Mouse (Mus musculus) intestine, postnatal 0 days (tissue): ENCODE results near the gene Nrxn3. TPM values are rescaled to one million over a fixed set of nuclear protein-coding genes. Genes with fewer than 3 reads are reported as not detected.

Experiments
- ATAC-seq: fragments of 200-750 bp; cut with Nextera tagmentation; 2 replicates; pipeline ENCODE4 v1.8.0; 2017; ENCODE audit warnings: mild to moderate bottlenecking, moderate TSS enrichment, moderate library complexity
- H3K27ac ChIP-seq: fragments of 300-500 bp; sonication (generic); 2 replicates; pipeline ENCODE4 v1.5.1; 2014; ENCODE audit warnings: mild to moderate bottlenecking, low read depth, low read length, moderate library complexity
- H3K27me3 ChIP-seq: fragments of 300-500 bp; sonication (generic); replicated peaks from 2 replicates; pipeline ENCODE4 v1.6.1; 2014; ENCODE audit warnings: low read length, mixed read lengths; ENCODE audit not compliant: control insufficient read depth, insufficient read depth
- H3K36me3 ChIP-seq: fragments of 300-500 bp; sonication (generic); 2 replicates; pipeline ENCODE4 v1.6.1; 2014; ENCODE audit warnings: mild to moderate bottlenecking, moderate library complexity; ENCODE audit not compliant: control insufficient read depth, insufficient read depth
- H3K4me1 ChIP-seq: fragments of 300-500 bp; sonication (generic); replicated peaks from 2 replicates; pipeline ENCODE4 v1.6.1; 2014; ENCODE audit warnings: antibody characterized with exemption, low read length, mixed read lengths; ENCODE audit not compliant: control insufficient read depth, insufficient read depth
- H3K4me2 ChIP-seq: fragments of 300-500 bp; sonication (generic); replicated peaks from 2 replicates; pipeline ENCODE4 v1.6.1; 2014; ENCODE audit warnings: low read depth, mild to moderate bottlenecking, moderate library complexity
- H3K4me3 ChIP-seq: fragments of 300-500 bp; sonication (generic); 2 replicates; pipeline ENCODE4 v1.5.1; 2014; ENCODE audit warnings: low read depth, low read length
- H3K9ac ChIP-seq: fragments of 300-500 bp; sonication (generic); 2 replicates; pipeline ENCODE4 v1.6.1; 2014; ENCODE audit warnings: mild to moderate bottlenecking, low read depth, low read length
- H3K9me3 ChIP-seq: fragments of 300-500 bp; sonication (generic); 2 replicates; pipeline ENCODE4 v1.6.1; 2016; ENCODE audit warnings: mixed run types; ENCODE audit not compliant: control insufficient read depth
- CTCF ChIP-seq: sonication (generic); IDR thresholded peaks from 2 replicates; pipeline ENCODE4 v1.5.1; 2016; ENCODE audit warnings: low read depth, mild to moderate bottlenecking, control low read depth, antibody characterized with exemption, moderate library complexity
- WGBS: fragments of 180-500 bp; shearing (Covaris S2); extraction: QIAGEN DNeasy Blood & Tissue Kit; methylation state at CpG from one replicate; pipeline ENCODE4 v1.1.7; 2014; 5-methylcytosine and 5-hydroxymethylcytosine counted together
- polyA plus RNA-seq: library from polyadenylated mRNA; unstranded; fragments of >200 nt; fragmentation: Nextera tagmentation; extraction: Ambion mirVana; gene quantifications from 2 replicates; pipeline ENCODE4 v1.2.1, GENCODE M21; 2015

Nrxn3 gene
- polyA plus RNA-seq, 1 experiment from 2014 or later: 0.47 TPM

- no peaks in the 10 kb centered on the region for H3K36me3 ChIP-seq
- no peak overlapping the region for H3K4me2 ChIP-seq
- H3K4me3 ChIP-seq: no peak overlapping the region
- H3K9me3 ChIP-seq: no peaks in the 10 kb centered on the region
- 66% methylated on average over 5 of the region's 5 CpGs for WGBS
- H3K9ac ChIP-seq: no peak overlapping the region
- no peak for TF ChIP-seq CTCF
- H3K27me3 ChIP-seq: no peaks in the 10 kb centered on the region
- no peaks in the 10 kb centered on the region for H3K4me1 ChIP-seq
- no peak overlapping the region for H3K27ac ChIP-seq
- ATAC-seq: no peak
These were observed 96.6 kb downstream of the Nrxn3 start for GRCm38 (mm10) chr12:88819335-88819709.

DNA sequence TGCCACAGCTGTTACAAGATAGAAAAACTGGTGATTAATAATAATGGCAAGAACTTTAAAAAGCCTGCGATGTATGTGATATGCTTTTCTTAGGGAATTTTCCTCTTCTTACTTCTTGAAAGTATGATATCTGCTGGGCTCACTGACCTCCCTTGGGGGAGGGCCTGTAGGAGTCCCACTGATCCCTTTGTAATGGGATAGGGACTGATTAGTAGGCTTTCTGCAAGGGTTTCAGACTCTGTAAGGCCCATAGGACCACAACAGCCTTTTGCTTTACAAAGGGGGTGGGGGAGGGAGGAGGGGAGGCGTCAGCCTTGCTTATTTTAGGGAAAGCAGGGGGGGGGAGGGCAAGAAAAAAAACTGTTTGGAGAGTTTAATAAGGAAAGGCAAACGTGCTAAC is 97.5 kb downstream of the Nrxn3 start:
- ATAC-seq: no peak
- TF ChIP-seq CTCF: no peak

DNA sequence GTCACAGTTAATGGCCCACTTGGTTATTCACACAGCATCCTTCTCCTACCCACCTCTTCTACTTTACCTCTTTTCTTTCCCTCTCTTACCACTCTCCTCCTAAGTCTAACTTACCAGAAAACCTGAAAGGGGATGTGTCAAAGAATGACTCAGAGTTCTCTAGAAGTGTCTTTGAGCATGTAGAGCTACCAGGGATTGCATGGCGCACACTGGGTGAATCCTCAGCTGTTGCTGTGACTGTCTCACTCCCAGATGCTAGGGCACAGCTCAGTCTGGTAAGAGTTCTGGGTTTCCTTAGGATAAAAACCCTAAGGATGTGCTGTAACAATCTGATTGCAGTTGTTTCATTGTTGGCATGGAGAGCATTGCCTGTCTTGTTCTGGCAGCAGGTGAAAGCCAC is 108.2 kb downstream of the Nrxn3 start:
- no peak for ATAC-seq
- Histone ChIP-seq H3K4me2 (no peak overlapping the region), H3K4me3 (no peak overlapping the region), H3K9ac (no peak overlapping the region), H3K36me3 (no peaks in the 10 kb centered on the region), H3K27me3 (no peaks in the 10 kb centered on the region), H3K27ac (no peak overlapping the region), H3K9me3 (no peaks in the 10 kb centered on the region), H3K4me1 (no peaks in the 10 kb centered on the region)
- WGBS: 80% methylated on average over 1 of the region's 1 CpGs
- TF ChIP-seq CTCF: no peak

More for the DNA sequence above, 97.5 kb downstream of the Nrxn3 start:
- H3K36me3 ChIP-seq: no peaks in the 10 kb centered on the region
- H3K4me1 ChIP-seq: no peaks in the 10 kb centered on the region
- H3K27me3 ChIP-seq: no peaks in the 10 kb centered on the region
- H3K4me3 ChIP-seq: no peak overlapping the region
- H3K27ac ChIP-seq: no peak overlapping the region
- no peaks in the 10 kb centered on the region for H3K9me3 ChIP-seq
- H3K9ac ChIP-seq: no peak overlapping the region
- 32% methylated on average over 3 of the region's 3 CpGs for WGBS
- no peak overlapping the region for H3K4me2 ChIP-seq

DNA sequence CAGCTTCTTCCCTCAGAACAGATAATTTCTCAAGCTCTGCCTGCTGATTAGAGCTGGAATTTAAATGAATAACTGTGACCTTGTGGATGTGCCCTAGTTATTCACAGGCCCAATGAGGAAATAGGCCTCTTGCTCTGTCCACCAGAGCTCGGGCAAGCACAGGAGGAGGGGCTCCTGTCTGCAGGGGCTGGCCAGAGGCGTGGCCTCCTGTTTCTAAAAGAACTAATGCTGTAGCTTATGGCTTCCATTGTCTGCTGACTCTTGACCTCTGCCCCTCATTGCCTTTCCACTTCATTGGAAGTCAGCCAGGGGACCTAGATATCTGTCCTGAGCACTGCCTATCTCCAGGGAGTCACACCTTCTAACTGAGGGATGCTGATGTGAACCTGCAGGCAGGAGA is 113.1 kb downstream of the Nrxn3 start:
- no peaks in the 10 kb centered on the region for H3K4me1 ChIP-seq
- no peaks in the 10 kb centered on the region for H3K36me3 ChIP-seq
- no peak overlapping the region for H3K4me3 ChIP-seq
- no peak for TF ChIP-seq CTCF
- WGBS: 23% methylated on average over 2 of the region's 2 CpGs
- no peak overlapping the region for H3K4me2 ChIP-seq
- H3K27me3 ChIP-seq: no peaks in the 10 kb centered on the region
- H3K9ac ChIP-seq: no peak overlapping the region
- ATAC-seq: no peak
- no peaks in the 10 kb centered on the region for H3K9me3 ChIP-seq
- H3K27ac ChIP-seq: no peak overlapping the region

DNA sequence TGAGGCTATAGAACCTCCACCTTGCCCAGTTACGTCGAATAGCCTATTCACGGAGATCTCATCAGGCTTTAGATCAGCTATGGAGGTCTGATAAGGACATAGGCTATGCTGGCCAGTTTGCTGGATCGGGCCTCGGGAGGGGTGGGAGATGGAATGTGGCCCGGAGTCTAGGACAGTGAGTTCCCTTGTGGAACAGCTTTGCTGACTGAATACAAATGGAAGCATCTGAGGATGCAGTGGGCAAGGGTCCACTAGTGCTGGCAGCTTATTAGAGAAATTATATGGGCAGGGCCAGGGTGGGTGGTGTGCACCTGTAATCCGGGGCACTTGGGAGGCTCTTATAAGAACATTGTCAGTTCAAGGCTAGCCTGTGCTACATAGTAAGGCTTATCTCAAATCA is 117.0 kb downstream of the Nrxn3 start:
- Histone ChIP-seq H3K9me3 (no peaks in the 10 kb centered on the region), H3K36me3 (no peaks in the 10 kb centered on the region), H3K27ac (no peak overlapping the region), H3K4me1 (no peaks in the 10 kb centered on the region), H3K9ac (no peak overlapping the region), H3K27me3 (no peaks in the 10 kb centered on the region), H3K4me3 (no peak overlapping the region), H3K4me2 (no peak overlapping the region)
- TF ChIP-seq CTCF: no peak
- no peak for ATAC-seq
- 89% methylated on average over 7 of the region's 7 CpGs for WGBS

DNA sequence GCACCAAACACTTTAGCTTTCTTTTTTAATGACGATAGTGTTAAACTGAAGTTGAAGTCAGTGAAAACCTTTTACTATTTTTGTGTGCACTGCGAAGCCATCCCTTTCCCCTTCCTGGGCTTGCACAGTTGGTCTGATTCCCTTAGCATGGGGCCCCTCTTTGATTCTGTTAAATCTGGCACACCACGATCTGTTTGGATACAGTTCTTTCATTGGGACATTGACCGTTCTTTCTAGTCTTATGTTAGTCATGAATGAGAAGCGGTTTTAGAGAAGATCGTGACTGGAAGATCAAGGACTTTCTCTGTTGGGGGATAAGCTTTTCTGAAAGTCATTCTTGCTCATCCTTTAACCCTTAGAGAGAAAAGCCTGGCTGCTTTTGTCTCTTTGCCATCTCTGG is 118.7 kb downstream of the Nrxn3 start:
- H3K4me1 ChIP-seq: no peaks in the 10 kb centered on the region
- no peak overlapping the region for H3K4me2 ChIP-seq
- H3K36me3 ChIP-seq: no peaks in the 10 kb centered on the region
- no peak overlapping the region for H3K27ac ChIP-seq
- no peak overlapping the region for H3K4me3 ChIP-seq
- no peaks in the 10 kb centered on the region for H3K27me3 ChIP-seq
- no peak overlapping the region for H3K9ac ChIP-seq
- no peaks in the 10 kb centered on the region for H3K9me3 ChIP-seq
- no peak for ATAC-seq
- 87% methylated on average over 6 of the region's 6 CpGs for WGBS
- no peak for TF ChIP-seq CTCF
